Mouse (Mus musculus): ENCODE measurements around the gene Upk2.

GRCm38 (mm10) chr9:44478229-44478921 is 23.6 kb upstream of the Upk2 start:
- TF ChIP-seq CTCF (IDR thresholded peaks at IDR 0.05; ENCODE audit: low read depth, low read length) (no peak), POLR2A (IDR thresholded peaks at IDR 0.05; ENCODE audit: extremely low read depth, insufficient read depth, low read length) (no peak)

Data from liver, adult 2 months (tissue).